Mouse (Mus musculus): ENCODE results near the gene Wfdc1. TPM values are rescaled to one million over a fixed set of nuclear protein-coding genes. Genes with fewer than 3 reads are reported as not detected.

The Wfdc1 gene
- polyA plus RNA-seq, 1 experiment from 2014 or later, result not detected

DNA sequence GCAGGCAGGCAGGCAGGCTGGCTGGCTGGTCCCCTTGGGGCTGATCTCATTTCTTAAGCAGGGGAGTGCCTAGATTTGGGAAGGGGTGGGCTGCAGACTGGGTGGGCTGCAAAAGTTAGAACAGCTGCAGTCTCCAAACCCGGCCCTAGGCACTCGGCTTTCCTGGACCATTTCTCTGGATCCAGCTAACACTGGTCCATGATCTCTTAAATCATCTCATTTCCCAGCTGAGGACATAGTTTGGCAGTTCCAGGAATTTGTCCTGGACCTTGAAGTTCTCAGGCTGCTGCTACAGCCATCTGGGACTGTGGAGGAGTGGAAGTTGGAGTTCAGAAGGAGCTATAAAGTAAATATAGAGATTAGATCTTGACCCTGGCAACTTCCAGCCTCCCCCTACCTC, 14.8 kb upstream of the Wfdc1 start:
- Histone ChIP-seq H3K36me3 (ENCODE audit: inconsistent target) (no peaks in the 10 kb centered on the region), H3K27ac (no peak overlapping the region)
- 70% methylated on average over 2 of the region's 2 CpGs for WGBS (ENCODE audit: missing documents)

DNA sequence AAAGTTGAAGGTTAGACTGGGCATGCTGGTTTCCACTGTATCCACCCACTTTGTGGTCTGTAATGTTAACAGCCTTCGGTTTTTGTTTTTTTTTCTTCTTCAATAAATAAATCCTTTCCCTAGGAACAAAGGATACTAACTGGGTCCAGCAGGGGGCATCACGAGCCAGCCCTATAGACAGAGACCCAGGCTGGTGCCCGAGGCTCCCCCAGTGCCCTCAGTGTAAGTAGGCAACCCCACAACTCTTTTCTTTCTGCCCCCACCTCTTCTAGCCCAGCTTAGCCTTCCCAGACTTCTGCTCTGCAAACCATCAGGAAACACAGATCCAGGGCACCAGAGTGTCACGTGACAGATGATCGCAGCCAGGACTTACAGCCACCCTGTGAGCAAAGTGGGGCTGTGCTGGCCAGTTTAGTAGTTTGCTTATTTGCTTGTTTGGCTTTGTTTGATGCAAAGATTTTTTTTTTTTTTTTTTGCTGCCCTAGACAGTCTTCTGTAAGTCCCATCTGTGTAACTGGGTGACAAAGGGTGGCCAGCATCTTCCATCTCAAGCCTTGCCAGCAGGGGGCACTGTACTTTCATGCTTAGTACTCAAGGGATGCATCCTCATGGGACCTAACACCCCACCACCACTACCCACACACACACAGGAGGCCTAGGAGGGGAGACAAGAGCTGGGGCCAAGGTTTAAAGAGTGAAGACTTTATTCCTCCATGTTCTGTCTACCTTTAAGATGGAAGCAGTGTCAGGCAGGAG, 9.3 kb upstream of the Wfdc1 start:
- Histone ChIP-seq H3K4me3 (ENCODE audit: inconsistent target) (no peak overlapping the region), H3K79me2 (ENCODE audit: inconsistent target) (no peaks in the 10 kb centered on the region), H3K27ac (no peak overlapping the region), H3K36me3 (ENCODE audit: inconsistent target) (no peaks in the 10 kb centered on the region)
- WGBS (ENCODE audit: missing documents), result 42% methylated on average over 5 of the region's 5 CpGs

More for the DNA sequence above, 14.8 kb upstream of the Wfdc1 start:
- no peaks in the 10 kb centered on the region for H3K79me2 ChIP-seq (ENCODE audit: inconsistent target)
- no peak overlapping the region for H3K4me3 ChIP-seq (ENCODE audit: inconsistent target)

DNA sequence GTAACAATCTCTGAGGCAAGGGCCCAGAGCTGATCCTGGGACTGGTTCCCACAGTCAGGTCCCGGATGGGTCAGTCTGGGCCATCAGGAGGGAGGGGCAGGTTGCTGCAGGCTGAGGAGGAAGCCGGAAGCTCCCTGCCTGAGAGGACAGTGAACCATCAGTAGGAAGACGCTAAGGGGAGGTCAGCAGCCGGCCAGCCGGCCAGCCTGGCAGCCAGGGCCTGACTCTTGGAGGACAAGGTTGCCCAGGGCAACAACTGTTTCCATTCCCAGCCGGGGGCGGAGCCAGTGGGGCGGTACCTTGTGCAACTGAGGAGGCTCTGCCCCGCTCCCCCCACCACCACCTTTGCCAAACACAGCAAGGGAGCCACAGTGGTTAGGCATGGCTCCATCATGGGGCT, 5.1 kb upstream of the Wfdc1 start:
- WGBS (ENCODE audit: missing documents), result 84% methylated on average over 9 of the region's 9 CpGs
- Histone ChIP-seq H3K4me3 (ENCODE audit: inconsistent target) (no peak overlapping the region), H3K79me2 (ENCODE audit: inconsistent target) (no peaks in the 10 kb centered on the region), H3K27ac (no peak overlapping the region), H3K36me3 (ENCODE audit: inconsistent target) (no peaks in the 10 kb centered on the region)

DNA sequence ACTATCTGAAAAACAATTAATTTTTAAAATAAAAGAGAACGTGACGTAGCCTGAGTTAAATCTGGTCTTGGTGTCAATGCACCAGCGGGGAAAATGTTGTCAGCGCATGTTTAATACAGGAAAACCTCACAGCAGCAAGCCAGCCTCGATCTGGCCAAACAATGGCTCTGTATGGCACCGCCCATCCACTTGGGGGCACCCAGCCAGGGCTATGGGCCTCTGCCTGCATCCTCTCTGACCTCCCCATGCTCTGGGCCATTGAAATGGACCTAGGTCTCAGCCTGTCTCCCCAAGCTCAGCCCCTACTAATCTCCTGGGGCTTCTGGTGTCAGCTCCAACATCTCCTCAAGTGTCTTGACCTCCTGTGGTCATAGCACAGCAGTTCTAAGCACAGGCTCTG, 4.3 kb upstream of the Wfdc1 start:
- no peak overlapping the region for H3K4me3 ChIP-seq (ENCODE audit: inconsistent target)
- H3K36me3 ChIP-seq (ENCODE audit: inconsistent target), result no peaks in the 10 kb centered on the region
- no peak overlapping the region for H3K27ac ChIP-seq
- H3K79me2 ChIP-seq (ENCODE audit: inconsistent target), result no peaks in the 10 kb centered on the region
- 52% methylated on average over 6 of the region's 6 CpGs for WGBS (ENCODE audit: missing documents)

DNA sequence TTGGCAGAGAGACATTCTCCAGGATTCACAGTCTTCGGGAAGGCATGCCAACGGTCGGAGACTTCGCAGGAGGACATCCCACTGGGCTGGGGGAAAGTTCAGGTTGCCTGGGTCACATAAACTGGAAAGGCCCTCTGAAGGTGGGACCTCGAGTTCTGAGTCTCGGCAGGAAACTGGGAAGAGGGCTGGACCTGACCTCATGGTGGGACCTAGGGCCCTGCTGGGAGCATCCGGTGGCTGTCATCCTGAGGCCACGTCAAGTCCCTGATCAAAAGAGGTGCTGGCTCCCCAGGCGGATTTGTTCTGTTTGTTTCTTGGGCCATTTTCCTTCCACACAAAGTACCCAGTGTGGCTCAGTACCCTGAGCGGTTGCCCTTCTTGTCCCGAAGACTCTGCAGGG, 2.7 kb upstream of the Wfdc1 start:
- Histone ChIP-seq H3K4me3 (ENCODE audit: inconsistent target) (no peak overlapping the region), H3K27ac (no peak overlapping the region), H3K79me2 (ENCODE audit: inconsistent target) (no peaks in the 10 kb centered on the region), H3K36me3 (ENCODE audit: inconsistent target) (no peaks in the 10 kb centered on the region)
- 90% methylated on average over 11 of the region's 11 CpGs for WGBS (ENCODE audit: missing documents)

DNA sequence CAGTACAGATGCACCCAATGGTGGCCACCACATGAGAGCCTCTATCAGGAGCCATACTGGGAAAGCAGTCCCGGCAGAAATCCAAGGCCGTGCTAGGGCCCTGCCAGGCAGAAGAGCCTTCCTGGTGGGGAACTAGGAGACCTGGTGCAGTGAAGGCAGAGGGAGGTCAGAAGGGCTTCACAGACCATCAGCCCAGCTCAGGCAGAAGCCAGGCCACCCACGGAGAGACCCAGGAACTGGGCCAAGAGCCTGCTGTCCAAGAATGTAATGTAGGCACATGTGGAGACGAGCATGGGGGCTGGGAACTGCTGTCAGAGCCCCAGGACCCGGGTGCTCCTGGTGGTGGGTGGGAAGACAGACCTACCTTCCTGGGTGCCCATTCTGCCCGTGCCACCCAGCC, 895 bp upstream of the Wfdc1 start:
- WGBS (ENCODE audit: missing documents), result 72% methylated on average over 5 of the region's 6 CpGs
- no peak overlapping the region for H3K27ac ChIP-seq
- no peaks in the 10 kb centered on the region for H3K79me2 ChIP-seq (ENCODE audit: inconsistent target)
- no peaks in the 10 kb centered on the region for H3K36me3 ChIP-seq (ENCODE audit: inconsistent target)
- no peak overlapping the region for H3K4me3 ChIP-seq (ENCODE audit: inconsistent target)

DNA sequence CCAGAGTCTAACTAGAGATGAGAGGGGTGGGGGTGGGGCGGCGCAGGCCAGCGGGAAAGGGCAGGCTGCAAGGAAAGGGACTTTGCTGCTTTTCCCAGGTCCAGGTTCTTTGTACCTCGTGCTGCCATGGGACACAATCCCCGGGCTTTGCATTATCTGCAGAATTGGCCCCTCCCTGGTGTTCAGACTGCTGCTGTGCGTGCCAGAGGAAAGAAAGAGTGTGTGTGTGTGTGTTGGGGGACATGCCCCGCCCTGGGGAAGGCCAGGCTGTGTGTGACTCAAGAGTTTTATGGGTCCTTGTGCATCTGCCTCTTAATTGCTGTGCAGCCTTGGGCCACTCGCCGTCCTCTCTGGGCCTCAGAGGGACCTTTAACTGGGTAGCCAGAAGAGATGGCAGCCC, 2.3 kb downstream of the Wfdc1 start:
- Histone ChIP-seq H3K27ac (no peak overlapping the region), H3K36me3 (ENCODE audit: inconsistent target) (no peaks in the 10 kb centered on the region), H3K79me2 (ENCODE audit: inconsistent target) (no peaks in the 10 kb centered on the region), H3K4me3 (ENCODE audit: inconsistent target) (no peak overlapping the region)
- 85% methylated on average over 9 of the region's 9 CpGs for WGBS (ENCODE audit: missing documents)

DNA sequence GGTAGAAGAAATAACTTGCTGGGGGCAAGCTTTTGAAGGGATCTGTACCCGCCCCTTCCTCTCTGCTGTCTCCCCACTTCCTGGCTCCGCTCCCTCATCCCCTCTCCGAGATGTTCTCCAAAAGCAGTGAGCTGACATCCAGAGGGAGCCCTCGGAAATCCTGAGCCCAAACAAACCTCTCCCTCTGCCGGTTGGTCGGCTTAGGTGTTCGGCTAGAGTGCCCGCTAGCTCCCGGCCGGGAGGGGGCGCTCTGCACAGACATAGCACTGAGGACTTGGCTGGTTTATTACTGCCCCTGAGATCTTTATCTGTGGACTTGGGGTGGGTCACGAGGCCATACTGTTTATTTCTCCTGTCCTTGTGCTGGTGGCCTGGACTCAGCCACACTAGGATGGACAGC, 3.1 kb downstream of the Wfdc1 start:
- Histone ChIP-seq H3K27ac (no peak overlapping the region), H3K79me2 (ENCODE audit: inconsistent target) (no peaks in the 10 kb centered on the region), H3K4me3 (ENCODE audit: inconsistent target) (no peak overlapping the region), H3K36me3 (ENCODE audit: inconsistent target) (no peaks in the 10 kb centered on the region)
- 62% methylated on average over 12 of the region's 12 CpGs for WGBS (ENCODE audit: missing documents)

DNA sequence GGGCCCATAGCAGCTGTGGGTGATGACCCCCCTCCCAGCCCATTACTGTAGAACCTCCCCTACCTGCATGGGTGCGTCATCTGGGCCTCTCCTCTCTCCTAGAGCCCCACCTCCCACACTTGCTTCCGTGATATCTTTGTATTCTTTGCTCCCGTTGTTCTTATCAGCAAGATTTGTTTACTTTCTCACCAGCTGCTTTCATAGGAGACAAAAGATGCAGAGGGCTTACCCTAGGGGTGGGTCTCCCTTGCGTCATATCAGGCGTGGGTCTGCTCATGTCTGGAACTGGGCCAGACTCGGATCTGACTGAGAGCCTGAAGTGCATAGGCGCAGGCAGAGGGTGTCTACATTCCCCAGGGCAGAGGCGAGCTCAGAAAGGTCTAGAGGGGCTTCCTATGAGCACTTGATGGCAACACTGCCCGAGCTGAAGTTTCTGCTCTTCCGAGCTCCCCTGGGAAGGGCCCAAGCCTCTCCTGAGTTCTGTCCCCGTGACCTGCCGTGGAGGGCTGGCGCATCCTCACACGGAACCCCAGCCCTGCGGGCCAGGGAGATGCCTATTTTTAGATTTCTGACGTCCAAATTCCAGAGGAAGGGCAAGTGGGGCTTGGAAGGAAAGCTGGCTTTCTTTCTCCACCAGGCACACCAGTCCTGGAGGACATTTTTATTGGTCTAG, 4.4 kb downstream of the Wfdc1 start:
- no peaks in the 10 kb centered on the region for H3K79me2 ChIP-seq (ENCODE audit: inconsistent target)
- H3K27ac ChIP-seq, result no peak overlapping the region
- H3K4me3 ChIP-seq (ENCODE audit: inconsistent target), result no peak overlapping the region
- no peaks in the 10 kb centered on the region for H3K36me3 ChIP-seq (ENCODE audit: inconsistent target)
- 81% methylated on average over 15 of the region's 16 CpGs for WGBS (ENCODE audit: missing documents)

DNA sequence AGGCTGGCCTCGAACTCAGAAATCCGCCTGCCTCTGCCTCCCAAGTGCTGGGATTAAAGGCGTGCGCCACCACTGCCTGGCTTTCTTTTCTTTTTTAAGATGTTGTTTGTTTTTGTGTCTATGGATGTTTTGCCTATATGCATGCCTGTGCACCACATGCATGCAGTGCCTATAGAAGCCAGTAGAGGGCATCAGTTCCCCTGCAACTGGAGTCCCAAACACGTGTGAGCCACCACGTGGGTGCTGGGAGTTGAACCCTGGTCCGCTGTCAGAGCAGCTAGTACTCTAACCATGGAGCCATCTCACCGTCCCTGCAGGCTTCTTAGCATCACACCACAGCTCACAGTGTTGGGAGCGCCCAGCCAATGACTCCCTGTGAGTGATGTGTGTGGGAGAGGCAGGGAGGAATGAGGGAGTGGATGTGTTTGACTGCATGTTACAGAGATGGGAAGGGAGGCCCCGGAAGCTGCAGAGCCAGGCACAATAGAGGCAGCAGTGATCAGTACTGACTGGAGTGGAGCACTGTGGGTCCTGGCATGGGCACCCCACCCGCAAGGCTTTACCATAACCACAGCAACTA, 7.9 kb downstream of the Wfdc1 start:
- H3K4me3 ChIP-seq (ENCODE audit: inconsistent target), result no peak overlapping the region
- 86% methylated on average over 9 of the region's 11 CpGs for WGBS (ENCODE audit: missing documents)
- no peaks in the 10 kb centered on the region for H3K79me2 ChIP-seq (ENCODE audit: inconsistent target)
- no peak overlapping the region for H3K27ac ChIP-seq
- no peaks in the 10 kb centered on the region for H3K36me3 ChIP-seq (ENCODE audit: inconsistent target)

DNA sequence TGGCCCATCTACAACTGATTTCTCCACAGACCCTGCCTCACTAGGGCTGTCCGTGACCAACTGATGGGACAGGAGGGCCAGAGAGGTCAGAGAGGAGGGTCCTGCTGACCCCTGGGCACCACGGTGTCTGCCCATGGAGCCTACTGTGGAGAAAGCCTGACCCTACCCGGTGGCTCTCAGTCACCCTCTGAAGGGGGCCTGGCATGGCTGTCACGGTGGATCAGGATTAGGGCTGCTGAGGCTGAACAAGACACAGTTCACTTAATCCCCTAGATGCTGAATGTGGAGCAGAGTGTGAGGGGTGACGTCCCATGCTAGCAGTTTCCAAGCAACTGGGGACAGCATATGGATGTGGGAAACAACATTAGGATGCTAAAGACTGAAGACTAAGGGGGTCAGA, 9.3 kb downstream of the Wfdc1 start:
- Histone ChIP-seq H3K27ac (no peak overlapping the region), H3K79me2 (ENCODE audit: inconsistent target) (no peaks in the 10 kb centered on the region), H3K4me3 (ENCODE audit: inconsistent target) (no peak overlapping the region), H3K36me3 (ENCODE audit: inconsistent target) (no peaks in the 10 kb centered on the region)
- WGBS (ENCODE audit: missing documents), result 100% methylated on average over 5 of the region's 5 CpGs

DNA sequence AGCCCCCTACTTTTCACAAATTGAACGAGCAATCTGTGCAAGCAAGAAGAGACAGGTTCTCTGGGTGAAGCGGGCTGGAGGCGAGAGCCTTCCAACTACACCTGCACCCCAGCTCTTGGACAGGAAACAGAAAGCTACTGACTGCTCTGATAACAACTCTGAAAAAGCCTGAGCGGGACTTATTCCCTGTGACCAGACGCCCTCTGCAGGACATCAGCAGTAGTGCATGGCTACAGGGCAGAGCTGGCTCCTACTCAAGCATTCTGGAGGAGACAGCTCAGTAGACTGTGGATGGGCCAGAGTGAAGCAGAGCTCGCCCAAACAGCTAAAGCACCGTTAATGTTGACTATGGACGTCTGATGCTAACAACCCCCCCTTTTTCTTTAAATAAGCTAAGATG, 10.2 kb downstream of the Wfdc1 start:
- Histone ChIP-seq H3K4me3 (ENCODE audit: inconsistent target) (no peak overlapping the region), H3K27ac (no peak overlapping the region), H3K36me3 (ENCODE audit: inconsistent target) (no peaks in the 10 kb centered on the region), H3K79me2 (ENCODE audit: inconsistent target) (no peaks in the 10 kb centered on the region)
- 5% methylated on average over 8 of the region's 8 CpGs for WGBS (ENCODE audit: missing documents)

DNA sequence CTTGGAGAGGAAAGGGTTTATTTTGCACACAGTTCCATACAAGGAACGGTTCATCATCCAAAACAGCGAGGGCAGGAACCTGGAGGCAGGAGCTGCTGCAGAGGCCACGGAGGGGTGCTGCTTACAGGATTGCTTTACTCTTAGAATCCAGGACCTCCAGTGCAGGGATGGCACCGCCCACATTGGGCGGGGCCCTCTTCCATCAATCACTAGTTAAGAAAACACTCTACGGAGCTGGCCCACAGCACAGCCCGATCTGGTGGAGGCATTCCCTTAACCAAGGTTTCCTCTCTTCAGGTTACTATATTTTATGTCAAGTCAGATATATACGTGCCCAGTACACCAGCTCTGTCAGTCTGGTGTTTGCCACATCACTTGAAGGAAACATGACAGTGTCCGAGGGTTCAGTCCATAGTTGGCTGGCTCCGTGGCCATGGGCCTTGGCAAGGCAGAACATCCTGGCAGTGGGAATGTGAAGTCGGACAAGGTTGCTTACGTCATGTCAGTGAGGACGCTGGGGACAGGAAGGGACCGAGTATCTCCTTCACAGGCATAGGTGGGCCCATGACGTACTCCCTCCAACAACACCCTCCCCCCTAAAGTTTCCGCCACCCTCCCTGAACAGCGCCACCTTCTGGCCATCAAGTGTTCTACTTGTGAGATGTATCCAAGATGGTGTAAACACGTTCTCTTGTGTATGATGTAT, 12.1 kb downstream of the Wfdc1 start:
- WGBS (ENCODE audit: missing documents), result 26% methylated on average over 18 of the region's 18 CpGs
- H3K27ac ChIP-seq, result no peak overlapping the region
- H3K79me2 ChIP-seq (ENCODE audit: inconsistent target), result no peaks in the 10 kb centered on the region
- H3K36me3 ChIP-seq (ENCODE audit: inconsistent target), result no peaks in the 10 kb centered on the region
- no peak overlapping the region for H3K4me3 ChIP-seq (ENCODE audit: inconsistent target)

DNA sequence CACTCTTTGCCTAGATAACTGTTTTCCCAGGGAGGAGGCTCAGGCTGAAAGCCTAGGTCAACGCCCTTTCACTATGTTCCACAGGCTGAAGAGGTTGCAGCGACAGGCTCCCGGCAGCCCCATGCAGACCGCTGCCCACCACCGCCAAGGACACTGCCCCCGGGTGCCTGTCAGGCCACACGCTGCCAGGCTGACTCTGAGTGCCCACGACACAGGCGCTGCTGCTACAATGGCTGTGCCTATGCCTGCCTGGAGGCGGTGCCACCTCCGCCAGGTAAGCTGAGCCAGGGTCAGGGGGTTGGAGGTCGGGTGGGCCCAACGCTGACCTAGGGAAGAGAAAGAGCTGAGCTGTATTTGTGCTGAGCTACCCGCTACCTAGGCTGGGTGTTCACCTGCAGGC, 13.0 kb downstream of the Wfdc1 start:
- no peak overlapping the region for H3K27ac ChIP-seq
- no peak overlapping the region for H3K4me3 ChIP-seq (ENCODE audit: inconsistent target)
- no peaks in the 10 kb centered on the region for H3K36me3 ChIP-seq (ENCODE audit: inconsistent target)
- 88% methylated on average over 14 of the region's 14 CpGs for WGBS (ENCODE audit: missing documents)
- no peaks in the 10 kb centered on the region for H3K79me2 ChIP-seq (ENCODE audit: inconsistent target)

DNA sequence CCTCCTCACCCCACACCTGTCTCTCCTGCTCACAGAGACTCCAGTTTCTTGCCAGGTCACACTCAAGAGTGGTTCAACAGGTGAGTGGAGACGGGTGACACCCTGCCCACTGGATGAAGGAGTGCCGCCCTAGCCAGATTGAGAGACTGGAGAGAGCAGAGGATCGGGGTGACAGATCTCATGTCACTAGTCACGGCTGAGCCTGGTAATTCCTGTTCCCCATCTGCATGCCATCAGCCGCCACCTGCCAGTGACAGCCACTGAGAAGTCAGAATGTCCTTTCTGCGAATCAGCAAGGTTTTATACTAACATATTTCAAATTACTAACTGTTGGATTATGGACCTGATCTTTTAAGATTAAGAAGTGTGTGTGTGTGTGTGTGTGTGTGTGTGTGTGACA, 24.4 kb downstream of the Wfdc1 start:
- H3K79me2 ChIP-seq (ENCODE audit: inconsistent target), result no peaks in the 10 kb centered on the region
- H3K27ac ChIP-seq, result no peak overlapping the region
- H3K4me3 ChIP-seq (ENCODE audit: inconsistent target), result no peak overlapping the region
- WGBS (ENCODE audit: missing documents), result 80% methylated on average over 5 of the region's 6 CpGs
- H3K36me3 ChIP-seq (ENCODE audit: inconsistent target), result no peaks in the 10 kb centered on the region

Measured in macrophage (primary cell).